Mouse (Mus musculus) inflammation-experienced regulatory T-cells, adult 6 months (primary cell): Measurements from ENCODE around the gene Ucp2. TPM values are rescaled to one million over a fixed set of nuclear protein-coding genes. Genes with fewer than 3 reads are reported as not detected.

Source experiments
- polyA plus RNA-seq, 3 experiments: library from polyadenylated mRNA; unstranded; fragments of 100-300 nt; shearing (Covaris generic); gene quantifications; one replicate each; pipeline ENCODE4 v1.2.1; 2017

Ucp2 gene
- polyA plus RNA-seq, 3 experiments from 2014 or later, result 1,111 to 1,581 (median 1,117) TPM

Other genes with a start within 250 kb of the Ucp2 start
- under 1 TPM in 1 of 3 experiments, not detected in 2; 0.26 TPM for gene P4ha3, start 207.8 kb upstream of the Ucp2 start, polyA plus RNA-seq
- 10 to 100 TPM; 32.1 to 38.2 (median 36.9) TPM for gene C2cd3, start 121.1 kb upstream of the Ucp2 start, polyA plus RNA-seq
- gene Ppme1, start 121.0 kb upstream of the Ucp2 start, polyA plus RNA-seq, result 10 to 100 TPM; 19.5 to 23.9 (median 22.9) TPM
- under 1 TPM in 1 of 3 experiments, not detected in 2; 0.55 TPM for gene Ucp3, start 20.3 kb upstream of the Ucp2 start, polyA plus RNA-seq
- 10 to 100 TPM; 15.7 to 23.7 (median 18.8) TPM for gene Dnajb13, start 21.6 kb downstream of the Ucp2 start, polyA plus RNA-seq
- gene Coa4, start 43.7 kb downstream of the Ucp2 start, polyA plus RNA-seq, result 10 to 100 TPM; 20.9 to 26.5 (median 23.5) TPM
- 10 to 100 TPM; 12.0 to 13.4 (median 12.4) TPM for gene Rab6a, start 114.1 kb downstream of the Ucp2 start, polyA plus RNA-seq
- 10 to 100 TPM; 62.3 to 77.2 (median 72.0) TPM for gene Mrpl48, start 115.0 kb downstream of the Ucp2 start, polyA plus RNA-seq
- gene Plekhb1, start 169.1 kb downstream of the Ucp2 start, polyA plus RNA-seq, result under 1 TPM in 2 of 3 experiments, not detected in 1; 0.13 to 0.20 TPM
- 10 to 100 TPM; 13.4 to 35.3 (median 26.6) TPM for gene Fam168a, start 213.3 kb downstream of the Ucp2 start, polyA plus RNA-seq